Mouse (Mus musculus) MEL (cell line): ENCODE measurements around the gene Igf1r. TPM values are rescaled to one million over a fixed set of nuclear protein-coding genes. Genes with fewer than 3 reads are reported as not detected.
A peak's percentile ranks its signal among the peaks of the same experiment; 100 is the strongest.

Source experiments
- DNase-seq: peaks from one replicate; pipeline ENCODE4 v3.0.0; 2011; ENCODE audit warnings: low read depth, low spot score
- H3K27ac ChIP-seq: 2 replicates; pipeline ENCODE4 v1.5.1; 2012; ENCODE audit warnings: low read depth, mild to moderate bottlenecking, control low read depth, low read length, moderate library complexity; ENCODE audit not compliant: control insufficient read depth
- H3K27me3 ChIP-seq, 2 experiments: fragments of 150-350 bp in 1 of 2; sonication (generic) in 1 of 2; 2 replicates each; pipeline ENCODE4 v1.6.1; 2012; ENCODE audit warnings: low read length in 2 of 2, mild to moderate bottlenecking in 2 of 2, improper control_type of control experiment in 1 of 2, moderate library complexity in 1 of 2; ENCODE audit not compliant: insufficient read depth in 2 of 2, control insufficient read depth in 1 of 2
- H3K36me3 ChIP-seq, 2 experiments: 2 replicates each; pipeline ENCODE4 v1.6.1; 2012 to 2014; ENCODE audit warnings: low read length in 2 of 2, improper control_type of control experiment in 1 of 2, inconsistent platforms in 1 of 2, mild to moderate bottlenecking in 1 of 2; ENCODE audit not compliant: insufficient read depth in 2 of 2, control insufficient read depth in 1 of 2
- H3K4me1 ChIP-seq, 2 experiments: fragments of 150-350 bp in 1 of 2; sonication (generic) in 1 of 2; 2 replicates each; pipeline ENCODE4 v1.6.1; 2012; ENCODE audit warnings: low read length in 2 of 2, improper control_type of control experiment in 1 of 2, mild to moderate bottlenecking in 1 of 2; ENCODE audit not compliant: insufficient read depth in 2 of 2, control insufficient read depth in 1 of 2
- H3K4me3 ChIP-seq, 2 experiments: fragments of 150-350 bp in 1 of 2; sonication (generic) in 1 of 2; 2 replicates each; pipeline ENCODE4 v1.5.1; 2012; ENCODE audit warnings: low read depth in 2 of 2, low read length in 2 of 2, mild to moderate bottlenecking in 2 of 2, moderate library complexity in 2 of 2, control low read depth in 1 of 2, improper control_type of control experiment in 1 of 2; ENCODE audit not compliant: control insufficient read depth in 1 of 2, insufficient read depth in 1 of 2
- H3K79me2 ChIP-seq: 2 replicates; pipeline ENCODE4 v1.6.1; 2012; ENCODE audit warnings: mild to moderate bottlenecking, low read length, moderate library complexity; ENCODE audit not compliant: control insufficient read depth, poor library complexity, insufficient read depth
- H3K9ac ChIP-seq: 2 replicates; pipeline ENCODE4 v1.6.1; 2012; ENCODE audit warnings: low read depth, mild to moderate bottlenecking, control low read depth, low read length, moderate library complexity; ENCODE audit not compliant: control insufficient read depth, poor library complexity, severe bottlenecking
- H3K9me3 ChIP-seq: fragments of 150-350 bp; sonication (generic); replicated peaks from 2 replicates; pipeline ENCODE4 v1.6.1; 2012; ENCODE audit warnings: mild to moderate bottlenecking, low read length, improper control_type of control experiment, moderate library complexity; ENCODE audit not compliant: insufficient read depth
- BHLHE40 ChIP-seq: IDR thresholded peaks from 2 replicates; pipeline ENCODE4 v1.6.1; 2012; ENCODE audit warnings: low read depth, mild to moderate bottlenecking, inconsistent platforms, low read length, improper control_type of control experiment, borderline replicate concordance
- CHD2 ChIP-seq: IDR thresholded peaks from 2 replicates; pipeline ENCODE4 v1.6.1; 2011; ENCODE audit warnings: low read length, improper control_type of control experiment
- CTCF ChIP-seq, 3 experiments: IDR thresholded peaks in 2 of 3; conservative IDR thresholded peaks in 1 of 3; 2 replicates each; pipeline ENCODE4 v1.5.1; 2011 to 2012; ENCODE audit warnings: low read length in 3 of 3, low read depth in 2 of 3, mild to moderate bottlenecking in 2 of 3, improper control_type of control experiment in 1 of 3, inconsistent platforms in 1 of 3, mixed read lengths in 1 of 3, moderate library complexity in 1 of 3; ENCODE audit not compliant: control insufficient read depth in 1 of 3, insufficient read depth in 1 of 3, poor library complexity in 1 of 3, severe bottlenecking in 1 of 3
- E2F4 ChIP-seq: IDR thresholded peaks from 2 replicates; pipeline ENCODE4 v1.6.1; 2011; ENCODE audit warnings: low read depth, low read length, improper control_type of control experiment, borderline replicate concordance
- ETS1 ChIP-seq: IDR thresholded peaks from 2 replicates; pipeline ENCODE4 v1.6.1; 2012; ENCODE audit warnings: low read depth, mild to moderate bottlenecking, inconsistent platforms, low read length, improper control_type of control experiment, moderate library complexity
- GABPA ChIP-seq: IDR thresholded peaks from 2 replicates; pipeline ENCODE4 v1.6.1; 2012; ENCODE audit warnings: low read depth, mild to moderate bottlenecking, inconsistent platforms, low read length, improper control_type of control experiment, moderate library complexity
- GATA1 ChIP-seq: IDR thresholded peaks from 2 replicates; pipeline ENCODE4 v1.6.1; 2011; ENCODE audit warnings: low read depth, low read length, improper control_type of control experiment
- HCFC1 ChIP-seq: IDR thresholded peaks from 2 replicates; pipeline ENCODE4 v1.6.1; 2012; ENCODE audit warnings: low read depth, mild to moderate bottlenecking, inconsistent platforms, low read length, improper control_type of control experiment, moderate library complexity
- MXI1 ChIP-seq: IDR thresholded peaks from 2 replicates; pipeline ENCODE4 v1.6.1; 2011; ENCODE audit warnings: mild to moderate bottlenecking, low read depth, low read length, improper control_type of control experiment
- MYB ChIP-seq: IDR thresholded peaks from 2 replicates; pipeline ENCODE4 v1.6.1; 2011; ENCODE audit warnings: mild to moderate bottlenecking, low read depth, low read length, improper control_type of control experiment
- NELFE ChIP-seq: IDR thresholded peaks from 2 replicates; pipeline ENCODE4 v1.6.1; 2011; ENCODE audit warnings: low read depth, low read length, improper control_type of control experiment
- POLR2A ChIP-seq, 2 experiments: IDR thresholded peaks; 2 replicates each; pipeline ENCODE4 v1.6.1; 2011 to 2012; ENCODE audit warnings: low read length in 2 of 2, mild to moderate bottlenecking in 2 of 2, control low read depth in 1 of 2, improper control_type of control experiment in 1 of 2, low read depth in 1 of 2, moderate library complexity in 1 of 2; ENCODE audit not compliant: control insufficient read depth in 1 of 2, insufficient read depth in 1 of 2, poor library complexity in 1 of 2
- POLR2AphosphoS2 ChIP-seq: IDR thresholded peaks from 2 replicates; pipeline ENCODE4 v1.6.1; 2011; ENCODE audit warnings: low read length, improper control_type of control experiment
- POLR2AphosphoS5 ChIP-seq: IDR thresholded peaks from 2 replicates; pipeline ENCODE4 v1.6.1; 2012; ENCODE audit warnings: low read depth, borderline replicate concordance, mild to moderate bottlenecking, inconsistent platforms, low read length, moderate library complexity, mixed read lengths
- RAD21 ChIP-seq: IDR thresholded peaks from 2 replicates; pipeline ENCODE4 v1.6.1; 2011; ENCODE audit warnings: mild to moderate bottlenecking, low read depth, low read length, improper control_type of control experiment
- RCOR1 ChIP-seq: IDR thresholded peaks from 2 replicates; pipeline ENCODE4 v1.6.1; 2012; ENCODE audit warnings: low read depth, mild to moderate bottlenecking, inconsistent platforms, low read length, improper control_type of control experiment
- TBP ChIP-seq: IDR thresholded peaks from 2 replicates; pipeline ENCODE4 v1.8.0; 2011; ENCODE audit warnings: low read depth, low read length, improper control_type of control experiment
- TCF12 ChIP-seq: IDR thresholded peaks from 2 replicates; pipeline ENCODE4 v1.6.1; 2014; ENCODE audit warnings: low read depth, mild to moderate bottlenecking, inconsistent platforms, low read length, improper control_type of control experiment, moderate library complexity
- USF1 ChIP-seq: IDR thresholded peaks from 2 replicates; pipeline ENCODE4 v1.6.1; 2014; ENCODE audit warnings: low read depth, mild to moderate bottlenecking, inconsistent platforms, low read length, improper control_type of control experiment, moderate library complexity
- ZMIZ1 ChIP-seq: IDR thresholded peaks from 2 replicates; pipeline ENCODE4 v1.6.1; 2012; ENCODE audit warnings: low read depth, mild to moderate bottlenecking, inconsistent platforms, low read length, improper control_type of control experiment, moderate library complexity
- ZNF384 ChIP-seq: IDR thresholded peaks from 2 replicates; pipeline ENCODE4 v1.6.1; 2012; ENCODE audit warnings: low read depth, mild to moderate bottlenecking, inconsistent platforms, low read length, improper control_type of control experiment
- polyA plus RNA-seq, 2 experiments: library from polyadenylated mRNA; stranded (reverse) in 1 of 2; unstranded in 1 of 2; fragments of >175 nt in 1 of 2; fragments of >200 nt in 1 of 2; gene quantifications; 2 replicates each; pipeline versions ENCODE4 v1.2.1 to v1.2.4; 2012; ENCODE audit warnings: low replicate concordance in 2 of 2, low read depth in 1 of 2; ENCODE audit not compliant: insufficient read length in 2 of 2, insufficient read depth in 1 of 2, missing spikeins in 1 of 2
- total RNA-seq: library from RNA; depleted of rRNA; stranded (reverse); fragments of 300-350 nt; gene quantifications from 2 replicates; pipeline ENCODE4 v1.2.3, GENCODE M21; 2012

Igf1r gene
- total and polyA plus RNA-seq, 3 experiments: 11.8 to 11.9 TPM; not detected in 1

- Histone ChIP-seq H3K4me1 (peaks cover 2 to 8% of the 10 kb centered on the region in 2 experiments; a peak in 3 of 4 replicates), H3K27me3 (peaks cover 3 to 12% of the 10 kb centered on the region in 2 experiments; a peak in 3 of 4 replicates), H3K79me2 (peaks cover 33% of the 10 kb centered on the region), H3K4me3 (peak overlapping the region; percentile 95 to 99), H3K9me3 (no peaks in the 10 kb centered on the region), H3K27ac (peak overlapping the region; percentile 71), H3K9ac (peak overlapping the region; percentile 92), H3K36me3 (peaks cover 0 to 9% of the 10 kb centered on the region in 2 experiments; a peak in 2 of 4 replicates)
- peak; percentile 80 for DNase-seq
- 0 out of 2 replicates have a peak, but pooled peaks have one; percentile 1 for TF ChIP-seq HCFC1
- TF ChIP-seq E2F4: no peak
- no peak for TF ChIP-seq RAD21
- no peak for TF ChIP-seq CTCF (IDR thresholded peaks at IDR 0.05 in 2 of 3, conservative IDR thresholded peaks at IDR 0.05 in 1 of 3; ENCODE audit: control insufficient read depth in 1 of 3, insufficient read depth in 1 of 3, low read depth in 2 of 3, low read length in 3 of 3, poor library complexity in 1 of 3, severe bottlenecking in 1 of 3)
- 0 out of 2 replicates have a peak, but pooled peaks have one; percentile 9 for TF ChIP-seq TBP
- no peak for TF ChIP-seq GATA1
- TF ChIP-seq ZNF384: no peak
- TF ChIP-seq RCOR1: no peak
- no peak for TF ChIP-seq USF1
- no peak for TF ChIP-seq POLR2AphosphoS5
- no peak for TF ChIP-seq CHD2
- TF ChIP-seq POLR2A (IDR thresholded peaks at IDR 0.05; ENCODE audit: control insufficient read depth in 1 of 2, insufficient read depth in 1 of 2, low read depth in 1 of 2, low read length in 2 of 2, poor library complexity in 1 of 2): peak; percentile 3 to 36; a peak in 1 of 4 replicates
- no peak for TF ChIP-seq MXI1
- TF ChIP-seq TCF12: no peak
- no peak for TF ChIP-seq ETS1
- no peak for TF ChIP-seq ZMIZ1
- TF ChIP-seq POLR2AphosphoS2: no peak
- TF ChIP-seq GABPA: no peak
- TF ChIP-seq NELFE: 0 out of 2 replicates have a peak, but pooled peaks have one; percentile 6
- no peak for TF ChIP-seq BHLHE40
- TF ChIP-seq MYB: no peak
Measured at GRCm38 (mm10) chr7:67952036-67952681, 468 bp upstream of the Igf1r start.
